Comparison of ENCODE assay signal across 10 mouse cellular contexts in the genomic region with DNA sequence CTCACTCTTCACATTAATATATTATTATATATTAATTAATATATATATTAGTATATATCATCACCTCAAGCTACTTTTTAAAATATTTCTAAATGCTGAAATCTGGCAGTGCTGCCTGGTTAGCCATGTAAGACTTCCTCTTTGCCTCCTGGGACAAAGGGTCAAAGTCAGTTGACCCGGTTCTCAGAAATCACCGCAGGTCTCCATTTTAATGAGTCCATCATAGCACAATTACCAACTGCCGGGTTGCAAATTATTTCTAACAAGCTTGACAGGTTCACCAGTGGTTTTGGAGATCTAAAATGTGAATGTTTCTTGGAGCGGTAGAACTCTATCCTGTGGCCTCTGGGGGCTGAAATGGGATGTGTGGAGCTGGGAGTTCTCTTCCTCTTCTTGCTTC. TPM values are rescaled to one million over a fixed set of nuclear protein-coding genes. Genes with fewer than 3 reads are reported as not detected.
DNase-seq lines count a peak whose midpoint lies in the region; ATAC-seq and TF ChIP-seq lines count a peak whose summit lies in the region.
"Had no signal": no experiment of that assay in that cellular context is flagged by ENCODE, and none has a peak within 500 bp of the region (broad histone marks: within the 10 kb centered on the region; RNA-seq: fewer than 3 reads in every experiment).

No protein-coding gene starts in this region.

- peak; percentile 52 for DNase-seq in heart, adult 11 months
- DNase-seq in heart, adult 18-20 months, result no peak
- no peak for DNase-seq in lung, postnatal 0 days (ENCODE audit: low spot score)
- DNase-seq in limb, embryonic 11.5 days (ENCODE audit: low spot score), result no peak
- DNase-seq in thymus, postnatal 10 days (ENCODE audit: low spot score in 2 of 2), result no peak
- no peak for DNase-seq in left cerebral cortex, adult 11 months (ENCODE audit: low spot score)

- H3K4me1 ChIP-seq in lung, embryonic 16.5 days (replicated peaks; ENCODE audit: control insufficient read depth, insufficient read depth, low read length), result peaks cover 5% of the 10 kb centered on the region; the same call in 1 of the 2 replicates
- H3K4me1 ChIP-seq in lung, postnatal 0 days (ENCODE audit: insufficient read depth, low read depth, low read length), result peaks cover 7% of the 10 kb centered on the region; the same call in 1 of the 2 replicates
- H3K4me1 ChIP-seq in limb, embryonic 11.5 days (ENCODE audit: control insufficient read depth, insufficient read depth, low read length), result peaks cover 10% of the 10 kb centered on the region; the same call in 1 of the 2 replicates
- peaks cover 11% of the 10 kb centered on the region for H3K4me1 ChIP-seq in stomach, embryonic 15.5 days

- WGBS in lung, embryonic 16.5 days, result 37% methylated on average over 4 of the region's 4 CpGs
- WGBS in lung, postnatal 0 days, result 36% methylated on average over 4 of the region's 4 CpGs
- 5% methylated on average over 4 of the region's 4 CpGs for WGBS in limb, embryonic 11.5 days
- WGBS in stomach, embryonic 15.5 days, result 33% methylated on average over 4 of the region's 4 CpGs

- ATAC-seq in lung, embryonic 16.5 days (ENCODE audit: low read depth), result no peak
- ATAC-seq in lung, postnatal 0 days, result no peak
- no peak for ATAC-seq in limb, embryonic 11.5 days (ENCODE audit: insufficient number of reproducible peaks, low FRiP score, low TSS enrichment, low read depth)
- no peak for ATAC-seq in stomach, embryonic 15.5 days (ENCODE audit: insufficient read depth, low FRiP score, low read depth)
- ATAC-seq: Patski had no signal

- H3K36me3 ChIP-seq in lung, embryonic 16.5 days (ENCODE audit: control insufficient read depth, insufficient read depth, low read length), result no peaks in the 10 kb centered on the region
- no peaks in the 10 kb centered on the region for H3K36me3 ChIP-seq in lung, postnatal 0 days (ENCODE audit: insufficient read depth, low read length)
- H3K36me3 ChIP-seq in limb, embryonic 11.5 days (ENCODE audit: control insufficient read depth, insufficient read depth, low read length), result no peaks in the 10 kb centered on the region
- no peaks in the 10 kb centered on the region for H3K36me3 ChIP-seq in stomach, embryonic 15.5 days

- no peak overlapping the region for H3K9ac ChIP-seq in lung, embryonic 16.5 days (ENCODE audit: low read length)
- no peak overlapping the region for H3K9ac ChIP-seq in lung, postnatal 0 days (replicated peaks; ENCODE audit: low read depth)
- H3K9ac ChIP-seq in limb, embryonic 11.5 days (ENCODE audit: low read length), result no peak overlapping the region
- no peak overlapping the region for H3K9ac ChIP-seq in stomach, embryonic 15.5 days

- peaks cover 24% of the 10 kb centered on the region for H3K27me3 ChIP-seq in lung, embryonic 16.5 days (ENCODE audit: control insufficient read depth, insufficient read depth, low read depth, low read length)
- H3K27me3 ChIP-seq in lung, postnatal 0 days (replicated peaks; ENCODE audit: insufficient read depth, low read length), result peaks cover 16% of the 10 kb centered on the region
- peaks cover 9% of the 10 kb centered on the region; the same call in 1 of the 2 replicates for H3K27me3 ChIP-seq in limb, embryonic 11.5 days (ENCODE audit: control insufficient read depth, insufficient read depth, low read length)
- H3K27me3 ChIP-seq in stomach, embryonic 15.5 days (replicated peaks), result peaks cover 30% of the 10 kb centered on the region

- no peak for TF ChIP-seq EP300 in lung, postnatal 0 days (IDR thresholded peaks at IDR 0.05)

- no peaks in the 10 kb centered on the region for H3K9me3 ChIP-seq in lung, embryonic 16.5 days (ENCODE audit: control insufficient read depth, low read length)
- no peaks in the 10 kb centered on the region for H3K9me3 ChIP-seq in lung, postnatal 0 days (ENCODE audit: low read length)
- H3K9me3 ChIP-seq in limb, embryonic 11.5 days (ENCODE audit: control insufficient read depth, low read length), result no peaks in the 10 kb centered on the region
- no peaks in the 10 kb centered on the region for H3K9me3 ChIP-seq in stomach, embryonic 15.5 days

- no peak overlapping the region for H3K4me3 ChIP-seq in lung, embryonic 16.5 days (ENCODE audit: low read length)
- no peak overlapping the region for H3K4me3 ChIP-seq in lung, postnatal 0 days (ENCODE audit: low read depth, low read length)
- H3K4me3 ChIP-seq in limb, embryonic 11.5 days (ENCODE audit: low read depth, low read length), result no peak overlapping the region
- no peak overlapping the region for H3K4me3 ChIP-seq in stomach, embryonic 15.5 days (replicated peaks)

- no peak for TF ChIP-seq CTCF in lung, postnatal 0 days (IDR thresholded peaks at IDR 0.05)

- H3K4me2 ChIP-seq in lung, embryonic 16.5 days (ENCODE audit: low read depth, low read length), result peak overlapping the region; percentile 64; the same call in 1 of the 2 replicates
- no peak overlapping the region for H3K4me2 ChIP-seq in lung, postnatal 0 days (replicated peaks; ENCODE audit: low read depth, low read length)
- H3K4me2 ChIP-seq in limb, embryonic 11.5 days (ENCODE audit: low read depth, severe bottlenecking), result peak overlapping the region; percentile 90
- H3K4me2 ChIP-seq in stomach, embryonic 15.5 days, result peak overlapping the region; percentile 91; the same call in 1 of the 2 replicates

- H3K27ac ChIP-seq in lung, embryonic 16.5 days (ENCODE audit: low read length), result no peak overlapping the region
- no peak overlapping the region for H3K27ac ChIP-seq in lung, postnatal 0 days (ENCODE audit: low read length)
- H3K27ac ChIP-seq in limb, embryonic 11.5 days (replicated peaks; ENCODE audit: low read depth, low read length), result no peak overlapping the region
- H3K27ac ChIP-seq in stomach, embryonic 15.5 days, result no peak overlapping the region

RNA-seq across cellular contexts. Expression of a gene that starts 1.8 kb away (rescaled TPM):
- total RNA-seq in heart, adult 18-20 months (2021), result not detected
- 0.18 TPM in 1 of 2 replicates, not detected in the other for polyA plus RNA-seq in lung, embryonic 16.5 days (2015; fragmentation: Nextera tagmentation; extraction: Ambion mirVana)
- polyA plus RNA-seq in lung, postnatal 0 days (2015; fragmentation: Nextera tagmentation; extraction: Ambion mirVana), result not detected in 2 replicates
- polyA plus RNA-seq in limb, embryonic 11.5 days (2014; fragmentation: Nextera tagmentation; extraction: Ambion mirVana), result 1.4 and 3.5 TPM in 2 replicates
- polyA plus RNA-seq in stomach, embryonic 15.5 days (2015; fragmentation: Nextera tagmentation; extraction: Ambion mirVana), result 0.28 and 0.30 TPM in 2 replicates
- total RNA-seq: hematopoietic stem cell, adult 5-6 weeks had no signal
- polyA plus RNA-seq: Patski had no signal

RNA-seq across cellular contexts. Expression of a gene that starts 35.6 kb away (rescaled TPM):
- not detected for total RNA-seq in heart, adult 18-20 months (2021)
- not detected in 2 replicates for polyA plus RNA-seq in lung, embryonic 16.5 days (2015; fragmentation: Nextera tagmentation; extraction: Ambion mirVana)
- polyA plus RNA-seq in lung, postnatal 0 days (2015; fragmentation: Nextera tagmentation; extraction: Ambion mirVana), result not detected in 2 replicates
- not detected in 2 replicates for polyA plus RNA-seq in limb, embryonic 11.5 days (2014; fragmentation: Nextera tagmentation; extraction: Ambion mirVana)
- polyA plus RNA-seq in stomach, embryonic 15.5 days (2015; fragmentation: Nextera tagmentation; extraction: Ambion mirVana), result not detected in 2 replicates
- total RNA-seq: hematopoietic stem cell, adult 5-6 weeks had no signal
- polyA plus RNA-seq: Patski had no signal
